In the genomic region with DNA sequence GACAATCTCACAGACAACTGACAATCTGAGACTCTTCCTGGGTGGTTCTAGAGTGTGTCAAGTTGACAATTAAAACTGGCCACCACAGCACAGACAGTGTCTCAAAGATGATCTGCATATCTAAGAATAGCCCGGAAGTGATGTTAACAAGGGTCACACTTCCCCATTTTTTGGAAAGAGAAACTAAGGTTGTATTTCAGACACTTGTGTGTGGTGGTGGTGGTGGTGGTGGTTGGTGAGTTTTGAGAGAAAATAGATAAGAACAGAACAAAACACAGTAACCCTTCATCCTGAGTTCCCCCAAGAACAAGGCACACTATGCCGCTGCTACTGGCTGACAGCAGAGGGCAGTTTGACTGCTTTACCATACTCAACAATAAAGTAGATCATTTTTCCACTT, we compare ENCODE assay signal across 24 mouse cellular contexts.
DNase-seq lines count a peak whose midpoint lies in the region; ATAC-seq and TF ChIP-seq lines count a peak whose summit lies in the region.
"Had no signal": no experiment of that assay in that cellular context is flagged by ENCODE, and none has a peak within 500 bp of the region (broad histone marks: within the 10 kb centered on the region; RNA-seq: fewer than 3 reads in every experiment).

No protein-coding gene starts in this region.

- intact Hi-C loops in heart, postnatal 14 days (cut with DNase I): no loop called here

- no peaks in the 10 kb centered on the region for H3K27me3 ChIP-seq in intestine, postnatal 0 days (replicated peaks; ENCODE audit: control insufficient read depth, insufficient read depth, low read length)
- no peaks in the 10 kb centered on the region for H3K27me3 ChIP-seq in intestine, embryonic 16.5 days (replicated peaks; ENCODE audit: control insufficient read depth, insufficient read depth, low read length)
- no peaks in the 10 kb centered on the region for H3K27me3 ChIP-seq in limb, embryonic 10.5 days (ENCODE audit: low read depth, poor library complexity, severe bottlenecking)
- H3K27me3 ChIP-seq: heart, embryonic 13.5 days; limb, embryonic 15.5 days; midbrain, embryonic 15.5 days; neural tube, embryonic 13.5 days had no signal

- WGBS in intestine, postnatal 0 days: 89% methylated on average over 2 of the region's 2 CpGs
- 93% methylated on average over 2 of the region's 2 CpGs for WGBS in intestine, embryonic 16.5 days
- WGBS in limb, embryonic 10.5 days: 92% methylated on average over 2 of the region's 2 CpGs

- H3K27ac ChIP-seq in intestine, postnatal 0 days (ENCODE audit: low read depth, low read length): no peak overlapping the region
- no peak overlapping the region for H3K27ac ChIP-seq in intestine, embryonic 16.5 days (ENCODE audit: low read length)
- no peak overlapping the region for H3K27ac ChIP-seq in limb, embryonic 10.5 days
- H3K27ac ChIP-seq: embryonic facial prominence, embryonic 10.5 days; heart, embryonic 13.5 days; limb, embryonic 15.5 days; midbrain, embryonic 15.5 days; neural tube, embryonic 13.5 days had no signal

- DNase-seq in MEL-GATA-1-ER (ENCODE audit: extremely low read depth, low read depth): peak; percentile 37
- peak; percentile 5 for DNase-seq in induced T-regulatory cell, adult 2 months (ENCODE audit: low read depth)
- DNase-seq in spleen, adult 12 weeks (ENCODE audit: low spot score): peak; percentile 12
- DNase-seq in limb, embryonic 10.5 days (ENCODE audit: low spot score): no peak
- no peak for DNase-seq in heart, postnatal 14 days
- DNase-seq in cerebellum, postnatal 4 days (ENCODE audit: low spot score in 2 of 2): no peak
- DNase-seq: adrenal gland, adult 2 months; cerebellum, adult 9-10 months; gastrocnemius, postnatal 25 days; kidney, adult 18-20 months; kidney, postnatal 14 days; layer of hippocampus, adult 9-11 months; lung, postnatal 4 days; retina, postnatal 1 day; thymus, postnatal 36 days had no signal

- H3K9ac ChIP-seq in intestine, postnatal 0 days (ENCODE audit: low read depth, low read length): no peak overlapping the region
- no peak overlapping the region for H3K9ac ChIP-seq in intestine, embryonic 16.5 days (ENCODE audit: low read depth, low read length)
- H3K9ac ChIP-seq: heart, embryonic 13.5 days; limb, embryonic 15.5 days; midbrain, embryonic 15.5 days; neural tube, embryonic 13.5 days had no signal

- H3K9me3 ChIP-seq in intestine, postnatal 0 days (ENCODE audit: control insufficient read depth): no peaks in the 10 kb centered on the region
- H3K9me3 ChIP-seq in intestine, embryonic 16.5 days (ENCODE audit: control insufficient read depth, low read length): no peaks in the 10 kb centered on the region
- H3K9me3 ChIP-seq in limb, embryonic 10.5 days (replicated peaks): no peaks in the 10 kb centered on the region
- H3K9me3 ChIP-seq: embryonic facial prominence, embryonic 10.5 days; heart, embryonic 13.5 days; limb, embryonic 15.5 days; midbrain, embryonic 15.5 days; neural tube, embryonic 13.5 days had no signal

- H3K4me3 ChIP-seq in intestine, postnatal 0 days (ENCODE audit: low read depth, low read length): no peak overlapping the region
- H3K4me3 ChIP-seq in intestine, embryonic 16.5 days (ENCODE audit: low read length): no peak overlapping the region
- no peak overlapping the region for H3K4me3 ChIP-seq in limb, embryonic 10.5 days
- H3K4me3 ChIP-seq: embryonic facial prominence, embryonic 10.5 days; erythroblast, embryonic 14.5 days; heart, embryonic 13.5 days; limb, embryonic 15.5 days; midbrain, embryonic 15.5 days; neural tube, embryonic 13.5 days had no signal

- 0 out of 2 replicates have a peak, but pooled peaks have one; percentile 7 for TF ChIP-seq CTCF in intestine, postnatal 0 days (IDR thresholded peaks at IDR 0.05; ENCODE audit: low read depth)

- no peak for ATAC-seq in intestine, postnatal 0 days
- no peak for ATAC-seq in intestine, embryonic 16.5 days
- ATAC-seq: forebrain, embryonic 16.5 days; midbrain, embryonic 15.5 days had no signal

- peaks cover 10% of the 10 kb centered on the region; the same call in 1 of the 2 replicates for H3K36me3 ChIP-seq in intestine, postnatal 0 days (ENCODE audit: control insufficient read depth, insufficient read depth)
- no peaks in the 10 kb centered on the region for H3K36me3 ChIP-seq in intestine, embryonic 16.5 days (ENCODE audit: control insufficient read depth, insufficient read depth, low read length)
- H3K36me3 ChIP-seq in limb, embryonic 10.5 days: peaks cover 10% of the 10 kb centered on the region; the same call in 1 of the 2 replicates
- H3K36me3 ChIP-seq: limb, embryonic 15.5 days; midbrain, embryonic 15.5 days; neural tube, embryonic 13.5 days had no signal

- no peaks in the 10 kb centered on the region for H3K4me1 ChIP-seq in intestine, postnatal 0 days (replicated peaks; ENCODE audit: control insufficient read depth, insufficient read depth, low read length)
- H3K4me1 ChIP-seq in intestine, embryonic 16.5 days (ENCODE audit: control insufficient read depth, insufficient read depth, low read length): no peaks in the 10 kb centered on the region
- H3K4me1 ChIP-seq in limb, embryonic 10.5 days: no peaks in the 10 kb centered on the region
- H3K4me1 ChIP-seq: embryonic facial prominence, embryonic 10.5 days; limb, embryonic 15.5 days; midbrain, embryonic 15.5 days had no signal

- no peak overlapping the region for H3K4me2 ChIP-seq in intestine, postnatal 0 days (replicated peaks; ENCODE audit: low read depth)
- H3K4me2 ChIP-seq in intestine, embryonic 16.5 days (ENCODE audit: low read depth, low read length): no peak overlapping the region
- H3K4me2 ChIP-seq: heart, embryonic 13.5 days; limb, embryonic 15.5 days; midbrain, embryonic 15.5 days; neural tube, embryonic 13.5 days had no signal

Comparison
In these comparisons a context has a peak if more than half of its experiments do, and no peak if none do; other contexts are left out.
1. DNase-seq: peak in MEL-GATA-1-ER (single experiment), induced T-regulatory cell, adult 2 months (single experiment) and spleen, adult 12 weeks (single experiment); none in limb, embryonic 10.5 days (single experiment), heart, postnatal 14 days (0 of 2) and cerebellum, postnatal 4 days (0 of 2).